Mouse (Mus musculus) forebrain, embryonic 11.5 days (tissue): ENCODE measurements at regions not wholly inside any gene's neighbourhood (a gene's known extent, or its start where the extent isn't known, plus 50 kb on each side); places are given as distances from the start of the nearest gene placed in this dataset.
"Not testable (repeated sequence)": the region's sequence is repeated elsewhere in the genome, so short reads cannot be mapped to it uniquely, and the experiment has no call there.

Experiments
- ATAC-seq: fragments of 200-750 bp; cut with Nextera tagmentation; replicated peaks from 2 replicates; pipeline ENCODE4 v1.8.0; 2017; ENCODE audit warnings: moderate TSS enrichment; ENCODE audit not compliant: low FRiP score
- DNase-seq: peaks from one replicate; pipeline ENCODE4 v3.0.0-alpha.2; 2017; ENCODE audit warnings: low spot score
- H3K27ac ChIP-seq: fragments of 300-500 bp; sonication (generic); 2 replicates; pipeline ENCODE4 v1.5.1; 2014; ENCODE audit warnings: low read depth, low read length
- H3K27me3 ChIP-seq: fragments of 300-500 bp; sonication (generic); 2 replicates; pipeline ENCODE4 v1.6.1; 2014; ENCODE audit warnings: mild to moderate bottlenecking, low read length, mixed read lengths; ENCODE audit not compliant: control insufficient read depth, insufficient read depth
- H3K36me3 ChIP-seq: fragments of 300-500 bp; sonication (generic); 2 replicates; pipeline ENCODE4 v1.6.1; 2014; ENCODE audit warnings: mild to moderate bottlenecking, low read length, moderate library complexity, mixed read lengths; ENCODE audit not compliant: control insufficient read depth, insufficient read depth
- H3K4me1 ChIP-seq: fragments of 300-500 bp; sonication (generic); replicated peaks from 2 replicates; pipeline ENCODE4 v1.6.1; 2014; ENCODE audit warnings: low read length, mixed read lengths; ENCODE audit not compliant: control insufficient read depth, insufficient read depth
- H3K4me2 ChIP-seq: fragments of 300-500 bp; sonication (generic); 2 replicates; pipeline ENCODE4 v1.6.1; 2014; ENCODE audit warnings: low read depth, mild to moderate bottlenecking, low read length, moderate library complexity, mixed read lengths; ENCODE audit not compliant: severe bottlenecking
- H3K4me3 ChIP-seq: fragments of 300-500 bp; sonication (generic); 2 replicates; pipeline ENCODE4 v1.5.1; 2014; ENCODE audit warnings: low read depth, low read length
- H3K9ac ChIP-seq: fragments of 300-500 bp; sonication (generic); 2 replicates; pipeline ENCODE4 v1.6.1; 2014; ENCODE audit warnings: low read length
- H3K9me3 ChIP-seq: fragments of 300-500 bp; sonication (generic); 2 replicates; pipeline ENCODE4 v1.6.1; 2016; ENCODE audit warnings: low read length, mixed read lengths; ENCODE audit not compliant: control insufficient read depth
- WGBS: fragments of 180-500 bp; shearing (Covaris S2); extraction: QIAGEN DNeasy Blood & Tissue Kit; methylation state at CpG from one replicate; pipeline ENCODE4 v1.1.7; 2014; 5-methylcytosine and 5-hydroxymethylcytosine counted together

GRCm38 (mm10) chr3:113105979-113106378 lies 152.7 kb downstream of the Amy2a5 start:
- no peak for ATAC-seq
- no peaks in the 10 kb centered on the region for H3K9me3 ChIP-seq
- H3K4me1 ChIP-seq, result no peaks in the 10 kb centered on the region
- no peak overlapping the region for H3K4me2 ChIP-seq
- H3K27me3 ChIP-seq, result no peaks in the 10 kb centered on the region
- no peak overlapping the region for H3K9ac ChIP-seq
- DNase-seq, result no peak
- no peak overlapping the region for H3K27ac ChIP-seq
- no peaks in the 10 kb centered on the region for H3K36me3 ChIP-seq
- no peak overlapping the region for H3K4me3 ChIP-seq
- WGBS, result 73% methylated on average over 1 of the region's 1 CpGs

- not testable (repeated sequence) for H3K4me2 ChIP-seq, DNase-seq, H3K4me3 ChIP-seq, H3K27me3 ChIP-seq, H3K27ac ChIP-seq, H3K36me3 ChIP-seq, ATAC-seq, H3K4me1 ChIP-seq, H3K9ac ChIP-seq, H3K9me3 ChIP-seq
- 79% methylated on average over 17 of the region's 21 CpGs for WGBS
Measured at GRCm38 (mm10) chr3:113090850-113091249, 167.8 kb downstream of the Amy2a5 start.

GRCm38 (mm10) chr3:113080704-113081103 lies 177.9 kb downstream of the Amy2a5 start:
- H3K4me3 ChIP-seq, result no peak overlapping the region
- no peaks in the 10 kb centered on the region for H3K4me1 ChIP-seq
- no peak overlapping the region for H3K27ac ChIP-seq
- H3K36me3 ChIP-seq, result no peaks in the 10 kb centered on the region
- peak; percentile 65 for DNase-seq
- no peak overlapping the region for H3K9ac ChIP-seq
- 0% methylated on average over 1 of the region's 1 CpGs for WGBS
- peak; percentile 55; the same call in 1 of the 2 replicates for ATAC-seq
- H3K27me3 ChIP-seq, result no peaks in the 10 kb centered on the region
- H3K9me3 ChIP-seq, result no peaks in the 10 kb centered on the region
- H3K4me2 ChIP-seq, result no peak overlapping the region
